Mouse (Mus musculus) gastrocnemius, postnatal 25 days (tissue): ENCODE results near the gene Sfxn4. TPM values are rescaled to one million over a fixed set of nuclear protein-coding genes. Genes with fewer than 3 reads are reported as not detected.

Experiments
- DNase-seq: peaks from one replicate; pipeline ENCODE4 v3.0.0; 2022
- total RNA-seq, 2 experiments: library from RNA; stranded (reverse); gene quantifications; 1 replicate in 1 of 2; 2 replicates in 1 of 2; pipeline ENCODE4 v1.2.3; 2021

The Sfxn4 gene
- total RNA-seq, 2 experiments from 2014 or later, result 1.6 to 1.8 TPM

GRCm38 (mm10) chr19:60837747-60838146 lies 23.5 kb downstream of the Sfxn4 start:
- DNase-seq, result peak; percentile 23

GRCm38 (mm10) chr19:60818677-60819076 lies 42.6 kb downstream of the Sfxn4 start:
- DNase-seq, result no peak

DNA sequence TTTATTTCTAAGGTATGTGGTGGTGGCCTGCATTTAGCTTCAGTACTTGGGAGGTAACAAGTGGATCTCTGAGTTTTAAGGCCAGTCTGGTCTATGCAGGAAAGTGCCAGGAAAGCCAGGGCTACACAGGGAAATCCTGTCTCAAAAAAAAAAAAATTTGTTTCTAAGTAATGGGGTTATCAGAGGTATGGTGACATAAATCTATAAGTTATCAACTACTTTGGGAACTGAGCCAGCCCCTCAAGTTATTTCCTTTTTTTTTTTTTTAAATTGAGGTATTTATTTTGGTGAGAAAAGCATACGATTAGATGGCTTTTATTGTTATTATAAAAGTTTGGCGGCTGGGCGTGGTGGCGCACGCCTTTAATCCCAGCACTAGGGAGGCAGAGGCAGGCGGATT lies 48.1 kb downstream of the Sfxn4 start:
- DNase-seq, result no peak

GRCm38 (mm10) chr19:60812036-60812389 lies 49.3 kb downstream of the Sfxn4 start:
- no peak for DNase-seq

DNA sequence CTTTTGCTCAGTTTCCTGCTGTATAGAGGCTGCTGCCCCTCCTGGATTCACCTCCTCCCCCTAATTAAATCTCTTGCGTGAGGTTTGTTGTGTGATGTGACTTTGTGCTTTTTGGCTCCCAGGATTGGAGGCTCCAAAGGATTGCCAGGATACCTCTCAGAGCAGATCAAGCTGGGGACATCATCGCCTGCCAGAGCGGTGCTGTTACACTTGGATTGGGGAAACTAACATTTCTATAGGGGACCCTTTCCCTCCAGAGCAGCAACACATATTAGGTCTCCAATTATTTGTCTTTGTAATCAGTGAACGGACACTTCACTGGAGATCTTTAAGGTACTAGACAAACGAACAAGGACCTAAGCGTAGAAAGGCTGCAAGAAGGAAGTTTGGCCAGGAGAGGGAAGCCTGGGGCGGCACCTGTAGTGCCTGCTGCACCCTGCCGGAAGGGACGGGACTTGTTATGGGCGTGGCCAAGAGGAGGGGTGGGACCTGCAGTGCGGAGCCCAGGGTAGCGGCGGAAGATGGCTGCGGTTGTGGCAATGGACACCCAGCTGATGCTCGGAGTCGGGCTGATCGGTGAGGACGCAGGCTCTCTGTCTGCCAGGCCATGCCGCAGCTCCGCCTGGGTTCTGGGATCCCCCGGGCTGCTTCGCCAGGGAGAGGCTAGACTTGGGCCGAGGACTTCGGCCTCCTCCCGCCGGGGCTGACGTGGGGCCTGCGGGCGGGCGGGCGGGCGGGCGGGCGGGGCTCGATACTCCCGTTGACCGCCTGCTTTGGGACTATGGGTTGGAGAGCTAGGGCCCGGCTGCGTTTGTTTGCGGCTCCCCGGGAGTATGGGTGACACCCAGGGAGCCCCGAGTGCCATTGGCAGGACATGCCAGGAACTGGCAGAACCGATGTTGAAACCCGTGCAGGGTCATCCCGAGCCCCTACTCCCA lies 49.9 kb downstream of the Sfxn4 start, which contains the start of gene Fam45a:
TSS of gene Fam45a (plus strand) at position 488 of the 938 bp plus-strand sequence.
- DNase-seq, result peak; percentile 93

GRCm38 (mm10) chr19:60809927-60810326 lies 51.4 kb downstream of the Sfxn4 start:
- no peak for DNase-seq

DNA sequence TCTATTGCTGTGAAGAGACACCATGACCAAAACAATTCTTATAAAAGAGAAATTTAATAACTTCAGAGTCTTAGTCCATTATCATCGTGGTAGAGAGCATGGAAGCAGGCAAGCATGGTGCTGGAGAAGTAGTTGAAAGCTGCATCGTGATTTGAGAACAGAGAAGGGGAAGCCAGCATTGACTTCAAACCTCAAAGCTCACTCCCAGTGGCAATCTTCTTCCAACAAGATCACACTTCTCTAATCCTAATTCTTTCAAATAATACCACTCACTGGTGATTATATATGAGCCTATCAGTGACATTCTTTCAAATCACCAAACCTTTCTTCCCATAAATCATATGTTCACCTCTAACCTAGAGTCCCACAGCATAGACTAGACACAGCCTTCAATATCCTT lies 56.4 kb downstream of the Sfxn4 start:
- no peak for DNase-seq

DNA sequence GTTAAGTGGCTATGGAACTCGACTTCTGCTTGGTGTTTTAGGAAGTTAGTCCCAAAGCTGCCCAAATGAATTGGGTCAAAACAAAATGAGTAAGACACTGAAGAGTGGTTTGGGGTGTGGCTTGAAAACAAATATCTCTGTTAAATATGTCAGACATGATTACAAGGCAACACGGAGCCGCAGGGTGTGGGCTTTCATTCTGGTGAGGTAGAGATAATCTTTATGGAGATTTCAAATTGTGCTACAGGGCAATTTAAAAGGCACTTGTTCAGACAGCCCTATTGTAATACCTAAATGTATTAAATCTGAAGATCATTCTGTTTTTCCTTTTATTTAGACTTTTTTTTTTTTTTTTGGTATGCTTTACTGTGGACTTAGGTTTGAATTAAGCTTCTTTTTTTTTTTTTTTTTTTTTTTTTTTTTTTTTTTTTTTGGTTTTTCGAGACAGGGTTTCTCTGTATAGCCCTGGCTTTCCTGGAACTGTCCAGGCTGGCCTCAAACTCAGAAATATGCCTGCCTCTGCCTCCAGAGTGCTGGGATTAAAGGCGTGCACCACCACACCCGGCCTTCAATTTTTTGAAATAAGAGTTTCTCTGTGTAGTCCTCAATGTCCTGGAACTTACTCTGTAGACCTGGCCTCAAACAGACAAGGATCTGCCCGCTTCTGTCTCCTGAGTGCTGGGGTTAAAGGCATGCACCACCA lies 61.3 kb downstream of the Sfxn4 start:
- no peak for DNase-seq

- no peak for DNase-seq
Measured at GRCm38 (mm10) chr19:60797415-60797814, 63.9 kb downstream of the Sfxn4 start.

- no peak for DNase-seq
Measured at GRCm38 (mm10) chr19:60795244-60795643, 66.0 kb downstream of the Sfxn4 start.

GRCm38 (mm10) chr19:60793170-60793707 lies 68.0 kb downstream of the Sfxn4 start:
- no peak for DNase-seq

DNA sequence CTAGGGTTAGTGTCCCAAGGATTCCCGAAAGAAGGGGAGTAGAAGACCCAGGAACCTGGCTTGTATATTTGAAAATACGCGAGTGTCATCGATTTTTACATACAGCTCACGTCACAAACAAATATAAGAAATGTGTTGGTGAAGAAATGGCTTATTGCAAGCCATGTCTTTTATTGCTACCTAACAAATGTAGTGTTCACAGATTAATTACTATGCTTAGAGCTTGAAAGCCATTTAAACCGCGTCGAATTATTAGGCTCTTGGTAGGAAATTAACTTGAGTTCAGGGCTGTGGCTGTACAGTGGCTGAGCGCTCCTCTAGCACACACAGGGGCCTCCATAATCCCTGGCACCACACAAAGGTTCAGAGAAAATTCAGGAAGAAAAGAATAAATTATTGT lies 70.1 kb downstream of the Sfxn4 start:
- no peak for DNase-seq

DNA sequence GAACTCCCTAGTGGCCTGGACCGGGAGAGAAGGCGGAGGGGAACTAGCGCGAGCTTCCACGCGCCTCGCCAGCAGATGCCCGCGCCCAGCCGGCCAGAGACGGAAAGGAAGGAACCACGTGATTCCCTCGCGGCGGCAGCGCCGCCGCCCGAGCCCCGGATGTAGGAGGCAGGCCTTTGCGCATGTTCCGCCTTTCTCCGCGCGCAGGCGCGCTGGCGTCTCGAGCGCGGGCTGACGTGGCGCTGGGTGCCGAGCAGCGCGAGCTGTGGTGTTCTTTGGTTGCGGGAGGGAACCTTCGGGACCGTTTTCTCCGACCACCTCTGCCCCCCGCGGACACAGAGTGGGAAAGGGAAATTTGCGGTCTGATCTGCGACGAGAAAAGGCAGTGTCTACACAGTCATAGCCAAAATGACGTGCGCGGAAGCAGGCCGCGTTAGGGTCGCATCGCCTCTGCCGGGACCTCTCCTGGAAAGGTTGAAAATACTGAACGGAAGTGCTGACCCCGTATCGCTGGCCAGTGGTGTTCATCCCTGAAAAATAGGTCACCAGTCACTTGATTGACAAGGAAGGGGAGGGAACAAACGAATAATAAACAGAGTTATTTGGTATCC lies 70.6 kb downstream of the Sfxn4 start, which contains the start of gene Eif3a:
TSS of gene Eif3a (minus strand) at position 108 of the 611 bp plus-strand sequence.
- peak; percentile 94 for DNase-seq

GRCm38 (mm10) chr19:60789919-60790506 lies 71.3 kb downstream of the Sfxn4 start:
- peak; percentile 31 for DNase-seq

DNA sequence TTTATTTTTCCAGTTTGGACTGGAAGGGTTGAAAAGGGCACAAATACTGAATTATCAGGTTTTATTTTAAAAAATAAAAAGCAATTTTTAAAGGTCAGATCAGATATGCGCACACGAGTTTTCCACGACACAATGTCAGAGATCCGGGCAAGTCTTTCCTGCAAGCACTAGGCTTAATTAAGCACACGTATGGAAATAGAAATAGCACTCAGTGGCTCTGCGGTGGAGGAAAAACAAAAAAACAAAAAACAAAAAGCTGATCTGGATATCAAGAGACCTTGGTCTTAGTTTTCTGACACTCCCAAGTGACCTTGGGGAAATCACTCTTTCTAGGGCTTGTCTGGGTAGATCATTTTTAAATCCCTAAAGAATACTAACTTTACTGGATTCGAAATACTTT lies 71.8 kb downstream of the Sfxn4 start:
- no peak for DNase-seq

- DNase-seq, result no peak
Measured at GRCm38 (mm10) chr19:60788214-60788960, 72.9 kb downstream of the Sfxn4 start.

- DNase-seq, result no peak
Measured at GRCm38 (mm10) chr19:60787465-60788150, 73.7 kb downstream of the Sfxn4 start.
